Mouse (Mus musculus): ENCODE data around the gene Slc12a5. TPM values are rescaled to one million over a fixed set of nuclear protein-coding genes. Genes with fewer than 3 reads are reported as not detected.

The Slc12a5 gene
- polyA plus RNA-seq, 1 experiment from 2014 or later = 0.39 TPM

DNA sequence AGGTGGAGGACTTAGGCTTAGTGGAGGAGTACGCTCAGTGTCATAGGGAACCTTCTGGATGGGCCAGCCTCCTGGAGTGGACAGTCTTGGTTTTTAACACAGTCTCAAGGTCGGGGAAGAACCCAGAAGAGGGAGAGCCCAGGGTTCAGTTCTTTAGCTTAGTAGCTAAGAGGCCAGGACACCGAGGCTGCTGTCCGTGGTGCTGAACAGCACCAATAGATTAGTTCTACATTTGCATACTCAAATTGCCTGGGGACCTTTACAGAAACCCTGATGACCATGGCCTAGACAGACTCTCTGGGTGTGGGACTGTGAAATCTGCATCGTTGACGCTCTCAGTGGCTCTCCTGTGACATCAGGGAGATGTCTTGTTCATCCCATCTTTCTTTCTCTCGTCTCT, 19.1 kb downstream of the Slc12a5 start:
- Histone ChIP-seq H3K9me3 (ENCODE audit: low read length) (no peaks in the 10 kb centered on the region), H3K4me3 (ENCODE audit: low read depth, low read length) (no peak overlapping the region), H3K36me3 (replicated peaks; ENCODE audit: insufficient read depth, low read length) (no peaks in the 10 kb centered on the region), H3K27ac (ENCODE audit: low read depth) (no peak overlapping the region), H3K9ac (replicated peaks) (no peak overlapping the region), H3K4me2 (ENCODE audit: low read depth, low read length) (no peak overlapping the region), H3K27me3 (ENCODE audit: insufficient read depth, low read length) (no peaks in the 10 kb centered on the region), H3K4me1 (ENCODE audit: insufficient read depth) (no peaks in the 10 kb centered on the region)
- 26% methylated on average over 7 of the region's 7 CpGs for WGBS (ENCODE audit: insufficient replicate concordance)
- TF ChIP-seq CTCF (IDR thresholded peaks at IDR 0.05; ENCODE audit: low read depth) (no peak), EP300 (IDR thresholded peaks at IDR 0.05; ENCODE audit: low read depth) (no peak)
- no peak for ATAC-seq
- peak; percentile 65 for DNase-seq

- H3K4me1 ChIP-seq (ENCODE audit: insufficient read depth) = no peaks in the 10 kb centered on the region
- no peak for TF ChIP-seq EP300 (IDR thresholded peaks at IDR 0.05; ENCODE audit: low read depth)
- no peak for TF ChIP-seq CTCF (IDR thresholded peaks at IDR 0.05; ENCODE audit: low read depth)
- WGBS (ENCODE audit: insufficient replicate concordance) = 74% methylated on average over 6 of the region's 6 CpGs
- H3K27ac ChIP-seq (ENCODE audit: low read depth) = no peak overlapping the region
- H3K9ac ChIP-seq (replicated peaks) = no peak overlapping the region
- H3K4me2 ChIP-seq (ENCODE audit: low read depth, low read length) = no peak overlapping the region
- no peaks in the 10 kb centered on the region for H3K9me3 ChIP-seq (ENCODE audit: low read length)
- H3K4me3 ChIP-seq (ENCODE audit: low read depth, low read length) = no peak overlapping the region
- H3K27me3 ChIP-seq (ENCODE audit: insufficient read depth, low read length) = no peaks in the 10 kb centered on the region
- DNase-seq = no peak
- no peak for ATAC-seq
- no peaks in the 10 kb centered on the region for H3K36me3 ChIP-seq (replicated peaks; ENCODE audit: insufficient read depth, low read length)
These were observed 25.4 kb downstream of the Slc12a5 start for GRCm38 (mm10) chr2:164985962-164986361.

- Histone ChIP-seq H3K4me3 (ENCODE audit: low read depth, low read length) (no peak overlapping the region), H3K9me3 (ENCODE audit: low read length) (no peaks in the 10 kb centered on the region), H3K4me1 (ENCODE audit: insufficient read depth) (no peaks in the 10 kb centered on the region), H3K36me3 (replicated peaks; ENCODE audit: insufficient read depth, low read length) (no peaks in the 10 kb centered on the region), H3K9ac (replicated peaks) (no peak overlapping the region), H3K27ac (ENCODE audit: low read depth) (no peak overlapping the region), H3K27me3 (ENCODE audit: insufficient read depth, low read length) (no peaks in the 10 kb centered on the region), H3K4me2 (ENCODE audit: low read depth, low read length) (no peak overlapping the region)
- 73% methylated on average over 14 of the region's 14 CpGs for WGBS (ENCODE audit: insufficient replicate concordance)
- no peak for ATAC-seq
- no peak for DNase-seq
- TF ChIP-seq EP300 (IDR thresholded peaks at IDR 0.05; ENCODE audit: low read depth) = no peak
- no peak for TF ChIP-seq CTCF (IDR thresholded peaks at IDR 0.05; ENCODE audit: low read depth)
These were observed 25.9 kb downstream of the Slc12a5 start for GRCm38 (mm10) chr2:164986371-164987027.

- no peaks in the 10 kb centered on the region for H3K36me3 ChIP-seq (replicated peaks; ENCODE audit: insufficient read depth, low read length)
- no peak overlapping the region for H3K27ac ChIP-seq (ENCODE audit: low read depth)
- no peaks in the 10 kb centered on the region for H3K9me3 ChIP-seq (ENCODE audit: low read length)
- H3K4me3 ChIP-seq (ENCODE audit: low read depth, low read length) = no peak overlapping the region
- no peak overlapping the region for H3K9ac ChIP-seq (replicated peaks)
- 0 out of 2 replicates have a peak overlapping the region, but pooled peaks have one; percentile 13 for H3K4me2 ChIP-seq (ENCODE audit: low read depth, low read length)
- no peak for TF ChIP-seq EP300 (IDR thresholded peaks at IDR 0.05; ENCODE audit: low read depth)
- TF ChIP-seq CTCF (IDR thresholded peaks at IDR 0.05; ENCODE audit: low read depth) = no peak
- no peak for DNase-seq
- 39% methylated on average over 11 of the region's 13 CpGs for WGBS (ENCODE audit: insufficient replicate concordance)
- H3K4me1 ChIP-seq (ENCODE audit: insufficient read depth) = no peaks in the 10 kb centered on the region
- H3K27me3 ChIP-seq (ENCODE audit: insufficient read depth, low read length) = no peaks in the 10 kb centered on the region
- no peak for ATAC-seq
These were observed 28.2 kb downstream of the Slc12a5 start for GRCm38 (mm10) chr2:164988777-164989176.

GRCm38 (mm10) chr2:164991111-164991510, 30.5 kb downstream of the Slc12a5 start:
- Histone ChIP-seq H3K4me1 (ENCODE audit: insufficient read depth) (no peaks in the 10 kb centered on the region), H3K9ac (replicated peaks) (no peak overlapping the region), H3K9me3 (ENCODE audit: low read length) (no peaks in the 10 kb centered on the region), H3K4me2 (ENCODE audit: low read depth, low read length) (no peak overlapping the region), H3K27ac (ENCODE audit: low read depth) (no peak overlapping the region), H3K4me3 (ENCODE audit: low read depth, low read length) (no peak overlapping the region), H3K27me3 (ENCODE audit: insufficient read depth, low read length) (0 out of 2 replicates have a peak, but pooled peaks cover 8% of the 10 kb centered on the region), H3K36me3 (replicated peaks; ENCODE audit: insufficient read depth, low read length) (no peaks in the 10 kb centered on the region)
- ATAC-seq (no peak), DNase-seq (no peak)
- no peak for TF ChIP-seq CTCF (IDR thresholded peaks at IDR 0.05; ENCODE audit: low read depth)
- WGBS (ENCODE audit: insufficient replicate concordance) = 68% methylated on average over 3 of the region's 3 CpGs

DNA sequence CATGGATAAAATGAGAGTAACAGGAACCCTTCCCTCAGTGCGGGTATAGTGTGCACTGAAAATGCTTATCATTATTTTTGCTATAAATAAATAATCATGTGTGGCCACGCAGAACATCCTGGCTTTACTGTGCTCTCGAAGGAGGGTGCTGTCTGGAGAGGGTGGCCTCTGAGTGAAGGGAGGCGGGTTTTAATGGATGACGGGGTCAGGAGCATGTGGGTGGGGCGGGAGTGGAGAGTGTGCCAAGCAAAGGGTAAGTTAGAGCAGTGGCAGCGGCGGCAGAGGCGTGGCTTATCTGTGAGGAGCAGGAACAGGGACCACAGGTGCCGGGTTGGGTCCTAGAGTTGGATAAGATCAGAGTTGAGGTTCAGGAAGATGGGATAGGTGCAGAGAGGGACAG, 31.2 kb downstream of the Slc12a5 start:
- Histone ChIP-seq H3K9me3 (ENCODE audit: low read length) (no peaks in the 10 kb centered on the region), H3K9ac (replicated peaks) (no peak overlapping the region), H3K27me3 (ENCODE audit: insufficient read depth, low read length) (peaks cover 14% of the 10 kb centered on the region), H3K4me1 (ENCODE audit: insufficient read depth) (no peaks in the 10 kb centered on the region), H3K27ac (ENCODE audit: low read depth) (no peak overlapping the region), H3K4me2 (ENCODE audit: low read depth, low read length) (no peak overlapping the region), H3K4me3 (ENCODE audit: low read depth, low read length) (no peak overlapping the region), H3K36me3 (replicated peaks; ENCODE audit: insufficient read depth, low read length) (no peaks in the 10 kb centered on the region)
- ATAC-seq = no peak
- WGBS (ENCODE audit: insufficient replicate concordance) = 31% methylated on average over 10 of the region's 10 CpGs
- TF ChIP-seq CTCF (IDR thresholded peaks at IDR 0.05; ENCODE audit: low read depth) (no peak), EP300 (IDR thresholded peaks at IDR 0.05; ENCODE audit: low read depth) (no peak)
- no peak for DNase-seq
